Mouse (Mus musculus) ES-E14 (cell line): Measurements from ENCODE around the gene Frs3. TPM values are rescaled to one million over a fixed set of nuclear protein-coding genes. Genes with fewer than 3 reads are reported as not detected.

Experiments used
- DNase-seq: peaks from one replicate; pipeline ENCODE4 v3.0.0-alpha.2; 2013; ENCODE audit warnings: low read depth, low spot score
- H3K27ac ChIP-seq: 2 replicates; pipeline ENCODE4 v1.5.1; 2012; ENCODE audit warnings: low read depth, mild to moderate bottlenecking, low read length, moderate library complexity, mixed read lengths; ENCODE audit not compliant: poor library complexity, insufficient read depth, severe bottlenecking
- H3K36me3 ChIP-seq: 2 replicates; pipeline ENCODE4 v1.6.1; 2012; ENCODE audit warnings: mild to moderate bottlenecking, low read length, moderate library complexity, mixed read lengths; ENCODE audit not compliant: control insufficient read depth, poor library complexity, insufficient read depth, severe bottlenecking
- H3K4me1 ChIP-seq, 2 experiments: fragments of 150-350 bp in 1 of 2; sonication (generic) in 1 of 2; 2 replicates each; pipeline ENCODE4 v1.6.1; 2012; ENCODE audit warnings: low read length in 2 of 2, mild to moderate bottlenecking in 1 of 2, mixed read lengths in 1 of 2; ENCODE audit not compliant: control insufficient read depth in 2 of 2, insufficient read depth in 2 of 2, poor library complexity in 1 of 2
- H3K4me3 ChIP-seq, 2 experiments: fragments of 150-350 bp in 1 of 2; sonication (generic) in 1 of 2; 2 replicates each; pipeline ENCODE4 v1.5.1; 2012; ENCODE audit warnings: low read length in 2 of 2, low read depth in 1 of 2, mild to moderate bottlenecking in 1 of 2, mixed read lengths in 1 of 2; ENCODE audit not compliant: insufficient read depth in 1 of 2, poor library complexity in 1 of 2, severe bottlenecking in 1 of 2
- H3K9ac ChIP-seq: 2 replicates; pipeline ENCODE4 v1.6.1; 2012; ENCODE audit warnings: low read depth, mild to moderate bottlenecking, low read length, mixed read lengths; ENCODE audit not compliant: poor library complexity, insufficient read depth, severe bottlenecking
- H3K9me3 ChIP-seq: fragments of 150-350 bp; sonication (generic); 2 replicates; pipeline ENCODE4 v1.6.1; 2012; ENCODE audit warnings: low read depth, mild to moderate bottlenecking, low read length; ENCODE audit not compliant: control insufficient read depth, insufficient read depth
- CHD2 ChIP-seq: IDR thresholded peaks from 2 replicates; pipeline ENCODE4 v1.6.1; 2014; ENCODE audit warnings: mild to moderate bottlenecking, low read depth, low read length, inconsistent platforms
- HCFC1 ChIP-seq: IDR thresholded peaks from 2 replicates; pipeline ENCODE4 v1.6.1; 2012; ENCODE audit warnings: low read length, inconsistent platforms, borderline replicate concordance; ENCODE audit not compliant: insufficient read depth
- MAFK ChIP-seq: IDR thresholded peaks from 2 replicates; pipeline ENCODE4 v1.6.1; 2014; ENCODE audit warnings: mild to moderate bottlenecking, low read depth, low read length, inconsistent platforms; ENCODE audit not compliant: insufficient read depth
- ZC3H11A ChIP-seq: IDR thresholded peaks from 2 replicates; pipeline ENCODE4 v1.6.1; 2012; ENCODE audit warnings: low read depth, mild to moderate bottlenecking, inconsistent platforms, low read length, borderline replicate concordance
- ZNF384 ChIP-seq: IDR thresholded peaks from 2 replicates; pipeline ENCODE4 v1.6.1; 2012; ENCODE audit warnings: low read depth, low read length, inconsistent platforms
- in situ Hi-C, 2 experiments: fragments of 600-800 bp; cut with MboI; formaldehyde crosslinking; loops; one replicate each; pipeline ENCODE4 v1.15.1; 2025; ENCODE audit warnings: low sequenced_read_pairs in 2 of 2, inconsistent platforms in 1 of 2; ENCODE audit not compliant: unreplicated experiment in 2 of 2
- total RNA-seq: library from RNA; depleted of rRNA; stranded (reverse); fragments of 300-350 nt; gene quantifications from 2 replicates; pipeline ENCODE4 v1.2.3, GENCODE M21; 2012

Gene Frs3
- total RNA-seq, 1 experiment = 8.4 TPM

- no peak overlapping the region; the same call in 1 of the 2 replicates for H3K27ac ChIP-seq
- peaks cover 3% of the 10 kb centered on the region; the same call in 1 of the 2 replicates for H3K36me3 ChIP-seq
- peak overlapping the region; percentile 56; the same call in 1 of the 2 replicates for H3K9ac ChIP-seq
- H3K9me3 ChIP-seq = no peaks in the 10 kb centered on the region
- TF ChIP-seq HCFC1 (no peak), ZNF384 (no peak), CHD2 (no peak), ZC3H11A (no peak), MAFK (no peak)
- peaks cover 0 to 4% of the 10 kb centered on the region in 2 experiments; a peak in 1 of 4 replicates for H3K4me1 ChIP-seq
- in situ Hi-C loops = no loop called here
- H3K4me3 ChIP-seq = peak overlapping the region; percentile 86 to 90
- no peak for DNase-seq
Measured at GRCm38 (mm10) chr17:47693671-47694441, 5.0 kb downstream of the Frs3 start.

- peaks cover 0 to 4% of the 10 kb centered on the region in 2 experiments; a peak in 1 of 4 replicates for H3K4me1 ChIP-seq
- no peak for DNase-seq
- peak within 1 kb of the TSS; percentile 86 to 90 for H3K4me3 ChIP-seq
- H3K27ac ChIP-seq = no peak within 1 kb of the TSS; the same call in 1 of the 2 replicates
- no peaks in the 10 kb centered on the region for H3K9me3 ChIP-seq
- H3K36me3 ChIP-seq = peaks cover 3% of the 10 kb centered on the region; the same call in 1 of the 2 replicates
- TF ChIP-seq ZNF384 (no peak), ZC3H11A (no peak), CHD2 (no peak), HCFC1 (no peak), MAFK (no peak)
- peak within 1 kb of the TSS; percentile 77 for H3K9ac ChIP-seq
- in situ Hi-C loops = no loop called here
Measured at GRCm38 (mm10) chr17:47694442-47694502, 5.4 kb downstream of the Frs3 start, which contains the start of gene Gm21981. TSS of gene Gm21981 (minus strand) at chr17:47694455.

GRCm38 (mm10) chr17:47694503-47695336, 5.9 kb downstream of the Frs3 start, which contains the start of gene Prickle4:
TSS of gene Prickle4 (minus strand) at chr17:47694736.
- H3K9me3 ChIP-seq = no peaks in the 10 kb centered on the region
- peaks cover 3% of the 10 kb centered on the region; the same call in 1 of the 2 replicates for H3K36me3 ChIP-seq
- H3K4me1 ChIP-seq = peaks cover 0 to 5% of the 10 kb centered on the region in 2 experiments; a peak in 1 of 4 replicates
- in situ Hi-C loops = no loop called here
- peak within 1 kb of the TSS; percentile 77 for H3K9ac ChIP-seq
- no peak within 1 kb of the TSS; the same call in 1 of the 2 replicates for H3K27ac ChIP-seq
- TF ChIP-seq HCFC1 = peak; percentile 66; the same call in 1 of the 2 replicates
- no peak for TF ChIP-seq MAFK
- TF ChIP-seq ZNF384 = no peak
- TF ChIP-seq CHD2 = no peak
- 0 out of 2 replicates have a peak, but pooled peaks have one; percentile 15 for TF ChIP-seq ZC3H11A
- DNase-seq = peak; percentile 93
- H3K4me3 ChIP-seq = peak within 1 kb of the TSS; percentile 86 to 90

GRCm38 (mm10) chr17:47695337-47695710, 6.5 kb downstream of the Frs3 start:
- in situ Hi-C loops = no loop called here
- peaks cover 0 to 6% of the 10 kb centered on the region in 2 experiments; a peak in 1 of 4 replicates for H3K4me1 ChIP-seq
- DNase-seq = no peak
- peaks cover 7% of the 10 kb centered on the region; the same call in 1 of the 2 replicates for H3K36me3 ChIP-seq
- peak overlapping the region; percentile 77 for H3K9ac ChIP-seq
- H3K27ac ChIP-seq = no peak overlapping the region
- H3K9me3 ChIP-seq = no peaks in the 10 kb centered on the region
- peak overlapping the region; percentile 86 to 90 for H3K4me3 ChIP-seq
- TF ChIP-seq CHD2 (no peak), ZC3H11A (no peak), MAFK (no peak)
